Mouse (Mus musculus): ENCODE measurements around the gene Tnf. TPM values are rescaled to one million over a fixed set of nuclear protein-coding genes. Genes with fewer than 3 reads are reported as not detected.

The Tnf gene
- total RNA-seq (2021): not detected
- long read RNA-seq, experiment 1: 0 reads
- long read RNA-seq, experiment 2: 0 reads

- no peak within 1 kb of the TSS for H3K27ac ChIP-seq
Observed at GRCm38 (mm10) chr17:35201787-35202186, at the start of gene Tnf. TSS of gene Tnf (minus strand) at chr17:35202007.

GRCm38 (mm10) chr17:35251162-35251719 is 49.4 kb upstream of the Tnf start:
- TF ChIP-seq CTCF (IDR thresholded peaks at IDR 0.05): no peak
- Histone ChIP-seq H3K4me3 (no peak overlapping the region), H3K27ac (no peak overlapping the region)
- no peak for DNase-seq (ENCODE audit: extremely low spot score in 1 of 2, low spot score in 2 of 2)
- intact Hi-C loops (cut with DNase I): no loop called here

More at GRCm38 (mm10) chr17:35201787-35202186, at the start of gene Tnf:
- TF ChIP-seq CTCF (IDR thresholded peaks at IDR 0.05): no peak
- no peak within 1 kb of the TSS for H3K4me3 ChIP-seq
- intact Hi-C loops (cut with DNase I): no loop called here
- no peak for DNase-seq (ENCODE audit: extremely low spot score in 1 of 2, low spot score in 2 of 2)

- intact Hi-C loops (cut with DNase I): no loop called here
- no peak for TF ChIP-seq CTCF (IDR thresholded peaks at IDR 0.05)
- H3K27ac ChIP-seq: no peak overlapping the region
- no peak for DNase-seq (ENCODE audit: extremely low spot score in 1 of 2, low spot score in 2 of 2)
- no peak overlapping the region for H3K4me3 ChIP-seq
Observed at GRCm38 (mm10) chr17:35250348-35251120, 48.7 kb upstream of the Tnf start.

- DNase-seq (ENCODE audit: extremely low spot score in 1 of 2, low spot score in 2 of 2): no peak
- intact Hi-C loops (cut with DNase I): loop anchor here (10.0 kb wide), 1 partner anchor 625 kb away; the partner anchor contains the start of genes Ppt2 and Prrt1
- TF ChIP-seq CTCF (IDR thresholded peaks at IDR 0.05): no peak
- H3K27ac ChIP-seq: no peak overlapping the region
- H3K4me3 ChIP-seq: no peak overlapping the region
Observed at GRCm38 (mm10) chr17:35249451-35250197, 47.8 kb upstream of the Tnf start.

GRCm38 (mm10) chr17:35248986-35249385 is 47.2 kb upstream of the Tnf start:
- Histone ChIP-seq H3K4me3 (no peak overlapping the region), H3K27ac (no peak overlapping the region)
- DNase-seq (ENCODE audit: extremely low spot score in 1 of 2, low spot score in 2 of 2): no peak
- TF ChIP-seq CTCF (IDR thresholded peaks at IDR 0.05): no peak
- intact Hi-C loops (cut with DNase I): loop anchor here (10.0 kb wide), 1 partner anchor 624 kb away; the partner anchor contains the start of genes Ppt2 and Prrt1

- no peak for DNase-seq (ENCODE audit: extremely low spot score in 1 of 2, low spot score in 2 of 2)
- no peak for TF ChIP-seq CTCF (IDR thresholded peaks at IDR 0.05)
- Histone ChIP-seq H3K4me3 (no peak overlapping the region), H3K27ac (no peak overlapping the region)
- intact Hi-C loops (cut with DNase I): loop anchor here (10.0 kb wide), 1 partner anchor 622 kb away; the partner anchor contains the start of genes Ppt2 and Prrt1
Observed at GRCm38 (mm10) chr17:35247144-35247543, 45.3 kb upstream of the Tnf start.

- no peak for DNase-seq (ENCODE audit: extremely low spot score in 1 of 2, low spot score in 2 of 2)
- Histone ChIP-seq H3K27ac (no peak overlapping the region), H3K4me3 (no peak overlapping the region)
- intact Hi-C loops (cut with DNase I): loop anchor here (10.0 kb wide), 1 partner anchor 621 kb away; the partner anchor contains the start of genes Ppt2 and Prrt1
- peak; percentile 63 for TF ChIP-seq CTCF (IDR thresholded peaks at IDR 0.05)
Observed at GRCm38 (mm10) chr17:35245731-35246623, 44.2 kb upstream of the Tnf start.

GRCm38 (mm10) chr17:35244999-35245398 is 43.2 kb upstream of the Tnf start:
- no peak overlapping the region for H3K4me3 ChIP-seq
- TF ChIP-seq CTCF (IDR thresholded peaks at IDR 0.05): no peak
- H3K27ac ChIP-seq: no peak overlapping the region
- DNase-seq (ENCODE audit: extremely low spot score in 1 of 2, low spot score in 2 of 2): no peak
- intact Hi-C loops (cut with DNase I): loop anchor here (5.0 to 10.0 kb wide), 3 partner anchors 408 to 620 kb away; partner anchors contain the start of genes Ddr1, Dxo, Ppt2 and Prrt1

- DNase-seq (ENCODE audit: extremely low spot score in 1 of 2, low spot score in 2 of 2): peak in 1 of 2 experiments; percentile 62
- Histone ChIP-seq H3K4me3 (peak overlapping the region; percentile 77), H3K27ac (peak overlapping the region; percentile 100)
- intact Hi-C loops (cut with DNase I): loop anchor here (5.0 to 10.0 kb wide), 3 partner anchors 406 to 618 kb away; partner anchors contain the start of genes Ddr1, Dxo, Ppt2 and Prrt1
- TF ChIP-seq CTCF (IDR thresholded peaks at IDR 0.05): no peak; the same call in 1 of the 2 replicates
Observed at GRCm38 (mm10) chr17:35243086-35243485, 41.3 kb upstream of the Tnf start.

- DNase-seq (ENCODE audit: extremely low spot score in 1 of 2, low spot score in 2 of 2): peak; percentile 70 to 76
- no peak; the same call in none of the 2 replicates for TF ChIP-seq CTCF (IDR thresholded peaks at IDR 0.05)
- Histone ChIP-seq H3K4me3 (peak overlapping the region; percentile 77), H3K27ac (peak overlapping the region; percentile 100)
- intact Hi-C loops (cut with DNase I): loop anchor here (5.0 to 10.0 kb wide), 3 partner anchors 405 to 617 kb away; partner anchors contain the start of genes Ddr1, Dxo, Ppt2 and Prrt1
Observed at GRCm38 (mm10) chr17:35242015-35242941, 40.5 kb upstream of the Tnf start.
